Mouse (Mus musculus): Measurements from ENCODE around the gene Grk3. TPM values are rescaled to one million over a fixed set of nuclear protein-coding genes. Genes with fewer than 3 reads are reported as not detected.

Grk3 gene
- total RNA-seq, 1 experiment: 4.2 TPM

DNA sequence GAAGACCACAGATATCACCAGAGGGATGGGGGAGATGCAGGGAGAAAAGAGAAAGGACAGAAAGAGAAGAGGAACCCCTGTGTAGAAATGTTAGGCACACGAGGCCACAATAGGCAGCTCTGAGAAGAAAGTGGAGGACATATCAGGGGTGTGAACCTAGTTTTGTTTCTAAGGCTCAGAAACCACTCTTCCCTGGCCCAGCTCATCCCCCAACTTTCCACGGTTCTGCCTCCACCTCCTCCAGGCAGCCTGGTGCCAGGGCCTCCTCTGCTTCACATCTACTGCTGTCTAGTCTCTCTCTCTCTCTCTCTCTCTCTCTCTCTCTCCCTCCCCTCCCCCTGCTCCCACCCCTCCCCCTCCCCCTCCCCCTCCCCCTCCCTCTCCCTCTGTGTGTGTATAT, 7.1 kb downstream of the Grk3 start:
- no peak for DNase-seq (ENCODE audit: low read depth, low spot score)
- no peaks in the 10 kb centered on the region for H3K9me3 ChIP-seq (ENCODE audit: control insufficient read depth, insufficient read depth, low read depth, low read length)
- TF ChIP-seq ZC3H11A (IDR thresholded peaks at IDR 0.05; ENCODE audit: borderline replicate concordance, low read depth, low read length): no peak
- no peak for TF ChIP-seq CHD2 (IDR thresholded peaks at IDR 0.05; ENCODE audit: low read depth, low read length)
- no peak for TF ChIP-seq HCFC1 (IDR thresholded peaks at IDR 0.05; ENCODE audit: borderline replicate concordance, insufficient read depth, low read length)
- no peak for TF ChIP-seq MAFK (IDR thresholded peaks at IDR 0.05; ENCODE audit: insufficient read depth, low read depth, low read length)
- TF ChIP-seq ZNF384 (IDR thresholded peaks at IDR 0.05; ENCODE audit: low read depth, low read length): no peak
- no peak overlapping the region for H3K4me3 ChIP-seq (ENCODE audit: insufficient read depth in 1 of 2, low read depth in 1 of 2, low read length in 2 of 2, poor library complexity in 1 of 2, severe bottlenecking in 1 of 2)
- H3K4me1 ChIP-seq (ENCODE audit: control insufficient read depth in 2 of 2, insufficient read depth in 2 of 2, low read length in 2 of 2, poor library complexity in 1 of 2): no peaks in the 10 kb centered on the region
- no peaks in the 10 kb centered on the region for H3K36me3 ChIP-seq (ENCODE audit: control insufficient read depth, insufficient read depth, low read length, poor library complexity, severe bottlenecking)
- in situ Hi-C loops (cut with MboI; ENCODE audit: low sequenced_read_pairs in 2 of 2, unreplicated experiment in 2 of 2): no loop called here
- no peak overlapping the region for H3K27ac ChIP-seq (ENCODE audit: insufficient read depth, low read depth, low read length, poor library complexity, severe bottlenecking)
- H3K9ac ChIP-seq (ENCODE audit: insufficient read depth, low read depth, low read length, poor library complexity, severe bottlenecking): no peak overlapping the region

- Histone ChIP-seq H3K36me3 (ENCODE audit: control insufficient read depth, insufficient read depth, low read length, poor library complexity, severe bottlenecking) (no peaks in the 10 kb centered on the region), H3K27ac (ENCODE audit: insufficient read depth, low read depth, low read length, poor library complexity, severe bottlenecking) (no peak overlapping the region), H3K9ac (ENCODE audit: insufficient read depth, low read depth, low read length, poor library complexity, severe bottlenecking) (no peak overlapping the region), H3K4me1 (ENCODE audit: control insufficient read depth in 2 of 2, insufficient read depth in 2 of 2, low read length in 2 of 2, poor library complexity in 1 of 2) (no peaks in the 10 kb centered on the region), H3K4me3 (ENCODE audit: insufficient read depth in 1 of 2, low read depth in 1 of 2, low read length in 2 of 2, poor library complexity in 1 of 2, severe bottlenecking in 1 of 2) (no peak overlapping the region), H3K9me3 (ENCODE audit: control insufficient read depth, insufficient read depth, low read depth, low read length) (no peaks in the 10 kb centered on the region)
- no peak for DNase-seq (ENCODE audit: low read depth, low spot score)
- in situ Hi-C loops (cut with MboI; ENCODE audit: low sequenced_read_pairs in 2 of 2, unreplicated experiment in 2 of 2): no loop called here
- TF ChIP-seq ZNF384 (IDR thresholded peaks at IDR 0.05; ENCODE audit: low read depth, low read length) (no peak), ZC3H11A (IDR thresholded peaks at IDR 0.05; ENCODE audit: borderline replicate concordance, low read depth, low read length) (no peak), MAFK (IDR thresholded peaks at IDR 0.05; ENCODE audit: insufficient read depth, low read depth, low read length) (no peak), CHD2 (IDR thresholded peaks at IDR 0.05; ENCODE audit: low read depth, low read length) (no peak), HCFC1 (IDR thresholded peaks at IDR 0.05; ENCODE audit: borderline replicate concordance, insufficient read depth, low read length) (no peak)
These were observed 8.6 kb downstream of the Grk3 start for GRCm38 (mm10) chr5:113006997-113007396.

- Histone ChIP-seq H3K9me3 (ENCODE audit: control insufficient read depth, insufficient read depth, low read depth, low read length) (no peaks in the 10 kb centered on the region), H3K27ac (ENCODE audit: insufficient read depth, low read depth, low read length, poor library complexity, severe bottlenecking) (no peak overlapping the region), H3K4me3 (ENCODE audit: insufficient read depth in 1 of 2, low read depth in 1 of 2, low read length in 2 of 2, poor library complexity in 1 of 2, severe bottlenecking in 1 of 2) (no peak overlapping the region), H3K36me3 (ENCODE audit: control insufficient read depth, insufficient read depth, low read length, poor library complexity, severe bottlenecking) (no peaks in the 10 kb centered on the region), H3K4me1 (ENCODE audit: control insufficient read depth in 2 of 2, insufficient read depth in 2 of 2, low read length in 2 of 2, poor library complexity in 1 of 2) (no peaks in the 10 kb centered on the region), H3K9ac (ENCODE audit: insufficient read depth, low read depth, low read length, poor library complexity, severe bottlenecking) (no peak overlapping the region)
- DNase-seq (ENCODE audit: low read depth, low spot score): no peak
- in situ Hi-C loops (cut with MboI; ENCODE audit: low sequenced_read_pairs in 2 of 2, unreplicated experiment in 2 of 2): no loop called here
- TF ChIP-seq MAFK (IDR thresholded peaks at IDR 0.05; ENCODE audit: insufficient read depth, low read depth, low read length) (no peak), ZNF384 (IDR thresholded peaks at IDR 0.05; ENCODE audit: low read depth, low read length) (no peak), ZC3H11A (IDR thresholded peaks at IDR 0.05; ENCODE audit: borderline replicate concordance, low read depth, low read length) (no peak), CHD2 (IDR thresholded peaks at IDR 0.05; ENCODE audit: low read depth, low read length) (no peak), HCFC1 (IDR thresholded peaks at IDR 0.05; ENCODE audit: borderline replicate concordance, insufficient read depth, low read length) (no peak)
These were observed 9.6 kb downstream of the Grk3 start for GRCm38 (mm10) chr5:113005941-113006391.

- peaks cover 2 to 6% of the 10 kb centered on the region in 2 experiments; a peak in 3 of 4 replicates for H3K4me1 ChIP-seq (ENCODE audit: control insufficient read depth in 2 of 2, insufficient read depth in 2 of 2, low read length in 2 of 2, poor library complexity in 1 of 2)
- in situ Hi-C loops (cut with MboI; ENCODE audit: low sequenced_read_pairs in 2 of 2, unreplicated experiment in 2 of 2): no loop called here
- DNase-seq (ENCODE audit: low read depth, low spot score): no peak
- no peak overlapping the region for H3K4me3 ChIP-seq (ENCODE audit: insufficient read depth in 1 of 2, low read depth in 1 of 2, low read length in 2 of 2, poor library complexity in 1 of 2, severe bottlenecking in 1 of 2)
- H3K9me3 ChIP-seq (ENCODE audit: control insufficient read depth, insufficient read depth, low read depth, low read length): no peaks in the 10 kb centered on the region
- H3K36me3 ChIP-seq (ENCODE audit: control insufficient read depth, insufficient read depth, low read length, poor library complexity, severe bottlenecking): no peaks in the 10 kb centered on the region
- no peak overlapping the region for H3K9ac ChIP-seq (ENCODE audit: insufficient read depth, low read depth, low read length, poor library complexity, severe bottlenecking)
- no peak for TF ChIP-seq ZNF384 (IDR thresholded peaks at IDR 0.05; ENCODE audit: low read depth, low read length)
- no peak overlapping the region for H3K27ac ChIP-seq (ENCODE audit: insufficient read depth, low read depth, low read length, poor library complexity, severe bottlenecking)
These were observed 12.7 kb downstream of the Grk3 start for GRCm38 (mm10) chr5:113002821-113003380.

DNA sequence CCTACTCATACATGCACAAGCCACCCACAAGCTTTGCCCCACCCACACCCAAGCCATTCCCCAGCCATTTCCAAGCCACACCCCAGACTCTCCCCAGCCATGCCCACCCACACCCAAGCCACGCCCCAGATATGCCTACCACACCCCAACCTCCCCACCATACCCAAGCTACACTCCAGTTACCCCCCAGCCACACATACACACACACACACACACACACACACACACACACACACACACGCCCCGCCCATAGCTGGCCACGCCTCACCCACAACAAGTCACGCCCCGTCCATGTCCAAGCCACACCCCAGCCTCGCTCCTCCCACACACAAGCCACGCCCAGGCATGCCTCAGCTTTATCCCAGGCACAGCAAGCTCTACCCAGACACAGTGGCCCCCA, 16.4 kb downstream of the Grk3 start:
- Histone ChIP-seq H3K27ac (ENCODE audit: insufficient read depth, low read depth, low read length, poor library complexity, severe bottlenecking) (no peak overlapping the region), H3K4me3 (ENCODE audit: insufficient read depth in 1 of 2, low read depth in 1 of 2, low read length in 2 of 2, poor library complexity in 1 of 2, severe bottlenecking in 1 of 2) (peak overlapping the region in 1 of 2 experiments; percentile 39; a peak in 2 of 4 replicates), H3K9ac (ENCODE audit: insufficient read depth, low read depth, low read length, poor library complexity, severe bottlenecking) (no peak overlapping the region), H3K4me1 (ENCODE audit: control insufficient read depth in 2 of 2, insufficient read depth in 2 of 2, low read length in 2 of 2, poor library complexity in 1 of 2) (peaks cover 2 to 7% of the 10 kb centered on the region in 2 experiments; a peak in 3 of 4 replicates), H3K36me3 (ENCODE audit: control insufficient read depth, insufficient read depth, low read length, poor library complexity, severe bottlenecking) (no peaks in the 10 kb centered on the region), H3K9me3 (ENCODE audit: control insufficient read depth, insufficient read depth, low read depth, low read length) (no peaks in the 10 kb centered on the region)
- DNase-seq (ENCODE audit: low read depth, low spot score): no peak
- TF ChIP-seq HCFC1 (IDR thresholded peaks at IDR 0.05; ENCODE audit: borderline replicate concordance, insufficient read depth, low read length) (no peak), MAFK (IDR thresholded peaks at IDR 0.05; ENCODE audit: insufficient read depth, low read depth, low read length) (no peak), ZNF384 (IDR thresholded peaks at IDR 0.05; ENCODE audit: low read depth, low read length) (no peak)
- in situ Hi-C loops (cut with MboI; ENCODE audit: low sequenced_read_pairs in 2 of 2, unreplicated experiment in 2 of 2): no loop called here
